Mouse (Mus musculus): Measurements from ENCODE around the gene Ccr9. TPM values are rescaled to one million over a fixed set of nuclear protein-coding genes. Genes with fewer than 3 reads are reported as not detected.
"Not testable (repeated sequence)": the region's sequence is repeated elsewhere in the genome, so short reads cannot be mapped to it uniquely, and the experiment has no call there.

The Ccr9 gene
- polyA plus RNA-seq, 1 experiment from 2014 or later, result 0.04 TPM

DNA sequence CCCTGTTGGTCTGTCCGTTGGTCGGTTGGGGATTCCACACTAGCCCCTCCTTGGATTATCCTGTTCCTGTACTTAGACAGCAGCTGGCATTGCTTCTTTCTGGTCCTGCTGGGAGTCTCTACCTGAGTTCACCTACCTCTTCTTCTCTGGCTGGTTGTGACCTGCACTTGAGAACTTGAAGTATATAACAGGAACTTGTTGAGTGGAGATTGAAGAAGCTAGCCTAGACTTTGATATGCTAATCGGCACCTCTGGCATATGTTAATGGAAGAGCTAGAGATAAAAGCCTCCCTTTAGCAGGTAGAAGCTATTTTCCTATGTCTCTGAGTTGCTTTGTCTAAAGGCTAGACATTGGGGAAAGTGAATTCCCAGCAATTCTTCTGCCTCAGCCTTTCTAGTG, 53.0 kb downstream of the Ccr9 start:
- no peaks in the 10 kb centered on the region for H3K4me1 ChIP-seq (replicated peaks)
- H3K9me3 ChIP-seq, result no peaks in the 10 kb centered on the region
- no peak overlapping the region for H3K27ac ChIP-seq
- H3K4me3 ChIP-seq, result no peak overlapping the region
- H3K36me3 ChIP-seq, result no peaks in the 10 kb centered on the region
- no peak for DNase-seq (ENCODE audit: low spot score)
- WGBS, result 79% methylated on average over 3 of the region's 3 CpGs
- no peaks in the 10 kb centered on the region for H3K27me3 ChIP-seq (ENCODE audit: insufficient read depth, poor library complexity, severe bottlenecking)

DNA sequence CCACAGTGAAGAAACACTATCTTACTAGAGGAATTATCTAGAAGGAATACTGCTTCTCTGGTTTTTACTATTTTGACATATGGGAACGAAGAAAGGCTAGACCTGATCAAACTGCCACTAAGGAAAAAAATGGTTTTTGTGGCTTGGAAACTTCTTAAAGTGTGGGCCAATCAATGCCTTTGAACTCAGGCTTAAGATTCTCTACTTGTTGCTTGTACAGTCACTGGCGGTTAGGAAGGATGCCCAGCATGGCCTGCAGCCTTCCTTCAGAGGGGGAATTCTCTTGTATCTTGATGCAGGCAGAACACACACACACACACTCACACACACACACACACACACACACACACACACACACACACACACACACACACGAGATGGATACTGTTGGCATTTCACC, 55.9 kb downstream of the Ccr9 start:
- Histone ChIP-seq H3K27ac (no peak overlapping the region), H3K9me3 (no peaks in the 10 kb centered on the region), H3K27me3 (ENCODE audit: insufficient read depth, poor library complexity, severe bottlenecking) (no peaks in the 10 kb centered on the region), H3K36me3 (no peaks in the 10 kb centered on the region), H3K4me1 (replicated peaks) (no peaks in the 10 kb centered on the region), H3K4me3 (no peak overlapping the region)
- DNase-seq (ENCODE audit: low spot score), result no peak
- WGBS, result 80% methylated on average over 3 of the region's 3 CpGs

DNA sequence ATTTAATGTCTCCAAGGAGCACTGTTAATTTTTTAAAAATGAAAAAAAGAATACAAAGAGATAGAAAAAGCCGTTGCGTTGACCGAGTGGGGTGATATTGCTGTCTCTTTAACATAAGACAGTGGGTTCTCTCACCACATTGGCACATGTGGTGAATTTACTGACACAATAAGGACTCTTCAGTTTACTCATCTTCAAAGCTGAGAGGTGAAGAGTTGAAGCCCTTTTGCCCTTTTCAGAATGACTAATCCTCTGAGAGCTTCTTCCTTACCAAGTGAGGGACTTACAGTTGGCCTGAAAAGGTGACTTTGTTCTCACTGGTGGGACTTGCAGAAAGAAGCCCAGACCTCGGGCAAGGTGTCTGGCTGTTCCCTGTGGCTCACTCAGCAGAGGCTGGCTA, 62.6 kb downstream of the Ccr9 start:
- WGBS, result 87% methylated on average over 4 of the region's 4 CpGs
- no peak for DNase-seq (ENCODE audit: low spot score)

DNA sequence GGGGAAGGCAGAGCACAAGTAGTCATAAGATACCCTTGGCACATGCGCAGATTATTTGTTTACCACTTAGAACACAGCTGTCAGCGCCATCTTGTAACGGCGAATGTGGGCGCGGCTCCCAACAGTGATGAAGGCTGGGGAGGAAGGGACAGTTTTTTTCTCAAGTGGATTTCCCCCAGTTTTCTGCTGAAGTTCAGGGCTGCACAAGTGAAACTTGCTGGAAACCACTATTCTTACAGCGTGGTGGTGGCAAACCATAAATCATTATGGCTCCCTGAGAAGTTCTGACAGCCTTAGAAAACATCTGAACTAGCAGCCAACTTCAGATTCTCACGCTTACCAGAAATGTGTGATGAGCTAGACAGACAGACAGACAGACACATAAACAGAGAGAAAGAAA, 71.4 kb downstream of the Ccr9 start:
- not testable (repeated sequence) for H3K27ac ChIP-seq; H3K27me3 ChIP-seq (ENCODE audit: insufficient read depth, poor library complexity, severe bottlenecking); H3K4me1 ChIP-seq (replicated peaks); H3K4me3 ChIP-seq; DNase-seq (ENCODE audit: low spot score); H3K36me3 ChIP-seq; H3K9me3 ChIP-seq
- 93% methylated on average over 8 of the region's 8 CpGs for WGBS

More for the DNA sequence above, 62.6 kb downstream of the Ccr9 start:
- Histone ChIP-seq H3K9me3 (no peaks in the 10 kb centered on the region), H3K36me3 (no peaks in the 10 kb centered on the region), H3K27me3 (ENCODE audit: insufficient read depth, poor library complexity, severe bottlenecking) (no peaks in the 10 kb centered on the region), H3K27ac (no peak overlapping the region), H3K4me1 (replicated peaks) (no peaks in the 10 kb centered on the region), H3K4me3 (no peak overlapping the region)

DNA sequence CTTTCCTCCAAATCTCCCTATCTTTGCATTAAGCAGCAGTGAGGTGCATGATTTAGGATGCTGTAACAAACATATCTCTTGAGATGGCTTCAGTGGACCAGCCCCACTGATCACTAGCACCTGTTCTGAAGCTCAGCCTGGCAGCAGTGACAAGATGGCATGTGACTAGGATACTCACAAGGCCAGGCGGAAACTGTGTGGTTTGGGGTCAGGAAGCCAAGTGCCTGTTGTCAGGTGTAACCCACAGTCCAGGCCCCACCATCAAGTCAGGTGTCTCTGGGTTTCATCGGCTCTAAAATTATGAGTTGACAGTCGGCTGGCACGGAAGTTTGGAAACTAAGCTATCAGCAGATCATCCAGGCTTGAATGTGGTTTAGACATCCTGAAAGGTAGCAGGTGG, 76.1 kb downstream of the Ccr9 start:
- WGBS, result 94% methylated on average over 4 of the region's 4 CpGs

DNA sequence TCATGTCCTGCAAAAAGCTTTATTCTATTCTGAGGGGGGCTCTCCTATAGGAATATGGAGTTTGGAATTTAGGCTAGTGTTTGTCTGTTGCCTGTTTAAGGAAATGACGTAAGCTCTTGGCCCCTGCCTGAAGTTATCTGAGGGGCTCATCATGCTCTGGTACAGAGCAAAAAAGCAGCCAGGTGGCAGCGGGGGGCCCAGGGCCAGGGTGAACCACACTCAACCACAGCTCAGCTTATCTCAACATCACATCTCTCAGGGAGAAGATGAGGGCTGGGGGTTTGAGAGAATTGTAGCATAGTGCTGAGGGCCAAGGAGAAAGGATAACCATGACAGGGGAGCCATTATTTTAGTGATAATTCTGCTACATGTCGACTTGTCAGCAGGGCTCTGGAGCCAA, 78.5 kb downstream of the Ccr9 start:
- Histone ChIP-seq H3K4me1 (replicated peaks) (no peaks in the 10 kb centered on the region), H3K36me3 (no peaks in the 10 kb centered on the region), H3K27ac (no peak overlapping the region), H3K27me3 (ENCODE audit: insufficient read depth, poor library complexity, severe bottlenecking) (no peaks in the 10 kb centered on the region), H3K9me3 (no peaks in the 10 kb centered on the region), H3K4me3 (no peak overlapping the region)
- no peak for DNase-seq (ENCODE audit: low spot score)
- WGBS, result 84% methylated on average over 3 of the region's 3 CpGs

More for the DNA sequence above, 76.1 kb downstream of the Ccr9 start:
- Histone ChIP-seq H3K4me3 (no peak overlapping the region), H3K27ac (no peak overlapping the region), H3K4me1 (replicated peaks) (no peaks in the 10 kb centered on the region), H3K27me3 (ENCODE audit: insufficient read depth, poor library complexity, severe bottlenecking) (no peaks in the 10 kb centered on the region), H3K36me3 (no peaks in the 10 kb centered on the region), H3K9me3 (no peaks in the 10 kb centered on the region)
- no peak for DNase-seq (ENCODE audit: low spot score)

DNA sequence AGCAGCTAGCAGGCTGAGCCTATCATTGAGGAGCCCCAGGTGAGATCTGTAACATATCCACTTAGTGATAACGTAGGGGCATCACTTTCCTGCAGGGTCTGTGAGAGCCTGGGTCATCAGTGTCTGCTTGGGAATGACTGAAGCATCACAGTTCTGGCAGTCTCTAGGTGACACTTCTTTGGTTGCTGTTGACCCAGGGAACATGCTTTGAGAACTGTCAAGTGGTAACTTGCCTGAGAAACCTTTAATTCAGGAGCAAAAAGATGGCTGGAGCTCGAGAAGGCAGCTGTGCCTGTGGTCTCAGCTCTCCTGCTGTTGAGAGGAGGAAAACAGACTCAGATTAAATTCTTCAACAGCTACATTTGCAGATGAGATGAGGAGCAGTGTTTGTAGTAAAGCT, 79.1 kb downstream of the Ccr9 start:
- no peak overlapping the region for H3K4me3 ChIP-seq
- no peak overlapping the region for H3K27ac ChIP-seq
- no peak for DNase-seq (ENCODE audit: low spot score)
- H3K4me1 ChIP-seq (replicated peaks), result no peaks in the 10 kb centered on the region
- no peaks in the 10 kb centered on the region for H3K27me3 ChIP-seq (ENCODE audit: insufficient read depth, poor library complexity, severe bottlenecking)
- H3K9me3 ChIP-seq, result no peaks in the 10 kb centered on the region
- 62% methylated on average over 2 of the region's 2 CpGs for WGBS
- H3K36me3 ChIP-seq, result no peaks in the 10 kb centered on the region

DNA sequence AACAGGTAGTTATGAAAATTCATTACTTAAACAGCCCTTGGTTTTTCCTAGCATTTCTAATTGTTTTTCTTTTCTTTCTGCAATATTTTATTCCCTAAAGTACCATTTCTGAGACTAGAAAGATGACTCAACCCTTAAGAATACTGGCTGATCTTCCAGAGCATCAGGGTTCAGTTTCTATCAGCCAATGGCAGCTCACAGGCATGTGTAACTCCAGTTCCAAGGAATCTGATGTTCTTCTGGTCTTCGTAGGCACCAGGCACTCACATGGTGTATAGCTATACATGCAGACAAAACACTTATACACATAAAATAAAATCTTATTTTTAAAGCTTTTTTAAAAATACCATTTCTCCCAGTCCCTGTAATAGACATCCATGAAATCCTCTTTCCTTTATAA, 79.9 kb downstream of the Ccr9 start:
- no peaks in the 10 kb centered on the region for H3K27me3 ChIP-seq (ENCODE audit: insufficient read depth, poor library complexity, severe bottlenecking)
- no peaks in the 10 kb centered on the region for H3K36me3 ChIP-seq
- no peak overlapping the region for H3K4me3 ChIP-seq
- H3K27ac ChIP-seq, result no peak overlapping the region
- WGBS, result 87% methylated on average over 1 of the region's 1 CpGs
- H3K9me3 ChIP-seq, result no peaks in the 10 kb centered on the region
- no peak for DNase-seq (ENCODE audit: low spot score)
- no peaks in the 10 kb centered on the region for H3K4me1 ChIP-seq (replicated peaks)

DNA sequence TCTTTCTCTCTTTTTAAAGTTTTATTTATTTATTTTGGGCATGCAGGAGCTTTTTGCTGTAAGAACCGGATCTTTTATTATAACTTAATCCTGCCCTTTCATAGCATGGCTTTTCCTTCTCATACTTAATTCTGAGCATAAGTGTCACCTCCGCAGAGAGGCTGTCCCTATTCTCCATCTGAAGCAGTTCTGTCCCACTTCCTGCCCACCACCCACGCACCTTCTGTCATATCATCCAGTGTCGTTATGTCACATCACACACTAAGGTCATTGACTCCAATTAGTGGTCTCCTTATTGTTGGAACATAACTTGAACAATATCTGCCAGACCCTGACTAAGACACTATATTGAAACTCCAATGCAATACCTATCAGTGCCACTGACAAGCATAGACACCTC, 80.4 kb downstream of the Ccr9 start:
- 88% methylated on average over 4 of the region's 4 CpGs for WGBS
- no peak overlapping the region for H3K4me3 ChIP-seq

DNA sequence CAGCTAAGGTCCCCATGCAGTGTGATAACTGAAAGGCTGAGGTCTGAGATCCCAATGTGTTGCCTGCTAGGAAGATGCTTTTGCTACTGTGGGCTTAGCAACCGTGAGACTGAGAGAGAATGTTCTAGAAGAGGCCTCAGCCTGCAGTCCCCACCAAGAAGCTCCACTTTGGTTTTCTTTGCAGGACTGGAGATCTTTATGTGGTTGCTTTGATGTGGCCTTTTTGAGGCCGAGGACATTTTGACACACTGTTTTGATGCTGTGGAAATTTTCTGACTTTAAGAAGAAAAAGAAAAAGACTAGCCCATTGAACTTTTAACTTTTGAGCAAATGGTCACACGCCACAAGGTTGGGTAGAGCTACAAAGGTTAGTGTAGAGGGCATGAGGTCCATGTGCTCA, 82.6 kb downstream of the Ccr9 start:
- Histone ChIP-seq H3K4me3 (no peak overlapping the region), H3K27me3 (ENCODE audit: insufficient read depth, poor library complexity, severe bottlenecking) (no peaks in the 10 kb centered on the region), H3K9me3 (no peaks in the 10 kb centered on the region), H3K4me1 (replicated peaks) (no peaks in the 10 kb centered on the region), H3K36me3 (no peaks in the 10 kb centered on the region), H3K27ac (no peak overlapping the region)
- no peak for DNase-seq (ENCODE audit: low spot score)
- WGBS, result 82% methylated on average over 3 of the region's 3 CpGs

More for the DNA sequence above, 80.4 kb downstream of the Ccr9 start:
- H3K27ac ChIP-seq, result no peak overlapping the region
- H3K36me3 ChIP-seq, result no peaks in the 10 kb centered on the region
- no peaks in the 10 kb centered on the region for H3K27me3 ChIP-seq (ENCODE audit: insufficient read depth, poor library complexity, severe bottlenecking)
- DNase-seq (ENCODE audit: low spot score), result no peak
- no peaks in the 10 kb centered on the region for H3K4me1 ChIP-seq (replicated peaks)
- no peaks in the 10 kb centered on the region for H3K9me3 ChIP-seq

DNA sequence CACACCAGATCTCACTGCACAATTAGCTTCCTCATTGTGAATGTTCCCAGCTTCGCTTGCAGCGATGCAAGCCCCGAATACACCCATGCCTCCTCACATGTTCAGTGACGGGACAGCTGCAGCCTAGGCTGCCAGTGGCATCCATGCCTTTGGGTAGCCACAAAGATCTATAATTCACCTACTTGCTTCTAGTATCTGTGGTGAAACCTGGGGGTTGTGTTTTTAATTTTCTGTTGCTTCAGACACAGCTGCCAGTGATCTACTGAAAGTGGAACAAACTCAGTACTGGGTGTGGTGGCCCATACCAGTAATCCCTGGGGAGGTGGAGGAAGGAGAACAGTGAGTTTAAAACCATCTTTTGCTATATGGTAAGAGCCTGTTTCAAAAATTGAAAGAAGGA, 84.6 kb downstream of the Ccr9 start:
- Histone ChIP-seq H3K4me1 (replicated peaks) (no peaks in the 10 kb centered on the region), H3K27me3 (ENCODE audit: insufficient read depth, poor library complexity, severe bottlenecking) (no peaks in the 10 kb centered on the region), H3K27ac (no peak overlapping the region), H3K9me3 (no peaks in the 10 kb centered on the region), H3K4me3 (no peak overlapping the region), H3K36me3 (no peaks in the 10 kb centered on the region)
- WGBS, result 91% methylated on average over 4 of the region's 4 CpGs
- DNase-seq (ENCODE audit: low spot score), result no peak

DNA sequence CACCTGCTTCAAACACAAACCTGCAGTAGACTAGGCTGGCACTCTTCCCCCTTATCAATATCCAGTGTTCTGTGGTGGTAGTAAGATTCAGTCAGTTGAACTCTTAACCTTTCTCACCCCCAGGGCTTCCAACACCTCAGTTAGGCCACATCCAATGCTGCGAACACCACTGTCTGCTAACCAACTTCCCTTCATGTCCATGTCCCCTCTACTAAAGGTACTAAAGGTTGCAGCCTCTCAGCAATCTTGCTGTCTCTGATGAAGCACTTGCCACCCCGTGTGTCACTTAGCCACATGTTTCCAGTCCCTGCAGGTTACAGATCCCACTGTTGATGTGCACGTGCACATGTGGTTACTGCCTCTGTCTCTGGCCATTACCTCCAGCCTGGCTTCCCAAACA, 85.5 kb downstream of the Ccr9 start:
- Histone ChIP-seq H3K27ac (no peak overlapping the region), H3K36me3 (no peaks in the 10 kb centered on the region), H3K4me3 (no peak overlapping the region), H3K4me1 (replicated peaks) (no peaks in the 10 kb centered on the region), H3K9me3 (no peaks in the 10 kb centered on the region), H3K27me3 (ENCODE audit: insufficient read depth, poor library complexity, severe bottlenecking) (no peaks in the 10 kb centered on the region)
- 84% methylated on average over 3 of the region's 3 CpGs for WGBS
- no peak for DNase-seq (ENCODE audit: low spot score)

DNA sequence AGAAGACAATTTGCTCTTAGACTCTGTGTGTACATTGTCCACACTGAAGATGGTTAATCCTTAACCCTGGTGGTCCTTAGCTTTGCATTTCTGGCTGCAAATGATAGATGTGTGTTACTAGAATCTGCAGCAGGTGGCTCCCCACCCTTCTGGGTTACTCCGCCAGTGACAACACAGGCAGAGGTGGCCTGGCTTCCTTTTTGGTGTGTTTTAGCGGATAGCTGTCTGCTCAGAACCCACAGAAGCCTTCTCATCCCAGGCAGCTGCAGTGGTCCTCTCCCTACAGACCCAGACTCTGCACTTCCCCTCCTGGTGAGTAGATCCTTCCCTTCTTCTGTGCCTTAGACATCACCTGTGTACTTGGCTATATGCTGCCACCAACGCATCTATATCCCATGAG, 88.8 kb downstream of the Ccr9 start:
- Histone ChIP-seq H3K9me3 (no peaks in the 10 kb centered on the region), H3K36me3 (no peaks in the 10 kb centered on the region), H3K4me3 (no peak overlapping the region), H3K27me3 (ENCODE audit: insufficient read depth, poor library complexity, severe bottlenecking) (no peaks in the 10 kb centered on the region), H3K27ac (no peak overlapping the region), H3K4me1 (replicated peaks) (no peaks in the 10 kb centered on the region)
- WGBS, result 80% methylated on average over 3 of the region's 3 CpGs
- DNase-seq (ENCODE audit: low spot score), result no peak

DNA sequence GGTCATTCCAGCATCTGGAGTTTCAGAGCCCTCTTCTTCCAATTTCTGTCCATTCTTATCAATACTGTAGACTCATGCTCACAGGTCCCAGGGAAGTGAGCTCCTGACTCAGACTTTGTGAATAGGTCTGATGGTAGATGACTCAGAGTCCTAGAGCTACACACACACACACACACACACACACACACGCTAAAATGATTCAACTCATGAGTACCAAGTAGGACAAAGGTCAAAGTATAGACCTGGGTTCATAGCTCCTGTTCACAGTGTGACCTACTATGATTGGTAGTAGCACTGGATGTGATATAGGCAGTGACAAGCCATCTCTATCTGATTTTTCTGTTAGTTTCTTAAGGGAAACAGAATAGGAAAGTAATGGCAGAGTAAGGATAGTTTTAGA, 90.2 kb downstream of the Ccr9 start:
- H3K27me3 ChIP-seq (ENCODE audit: insufficient read depth, poor library complexity, severe bottlenecking), result no peaks in the 10 kb centered on the region
- H3K4me1 ChIP-seq (replicated peaks), result no peaks in the 10 kb centered on the region
- H3K27ac ChIP-seq, result no peak overlapping the region
- no peak overlapping the region for H3K4me3 ChIP-seq
- H3K9me3 ChIP-seq, result no peaks in the 10 kb centered on the region
- 89% methylated on average over 1 of the region's 1 CpGs for WGBS
- DNase-seq (ENCODE audit: low spot score), result no peak
- no peaks in the 10 kb centered on the region for H3K36me3 ChIP-seq
